In genomic region chr16:22060416-22060815, GRCm38 (mm10) we compare ENCODE assay signal across 14 mouse cellular contexts. TPM values are rescaled to one million over a fixed set of nuclear protein-coding genes. Genes with fewer than 3 reads are reported as not detected.
DNase-seq lines count a peak whose midpoint lies in the region.
"Had no signal": no experiment of that assay in that cellular context is flagged by ENCODE, and none has a peak within 500 bp of the region (broad histone marks: within the 10 kb centered on the region; RNA-seq: fewer than 3 reads in every experiment).

No protein-coding gene starts in this region.

- DNase-seq in cerebellum, postnatal 10 days = peak; percentile 42 to 57
- DNase-seq in cerebellum, adult 9-10 months = no peak
- DNase-seq in cerebellum, postnatal 25 days = peak; percentile 26 to 40
- DNase-seq in cerebellum, adult 9-11 months = no peak
- DNase-seq in thymus, postnatal 4 days = peak; percentile 17
- DNase-seq in thymus, postnatal 0 days (ENCODE audit: low spot score) = no peak
- DNase-seq in testis, postnatal 14 days (ENCODE audit: low spot score) = no peak
- DNase-seq: adrenal gland, adult 2 months; adrenal gland, postnatal 10 days; adrenal gland, postnatal 25 days; B cell, adult 2 months; cerebellum, adult 11-12 months; cerebellum, adult 8-10 months; forebrain, postnatal 0 days had no signal

RNA-seq across cellular contexts. Expression of gene Senp2, which starts 51.1 kb away (rescaled TPM):
- 42.7 and 50.4 TPM in 2 replicates for polyA plus RNA-seq in thymus, postnatal 0 days (2015; fragmentation: Nextera tagmentation; extraction: Ambion mirVana)

Comparison
In these comparisons a context has a peak if more than half of its experiments do, and no peak if none do; other contexts are left out.
1. DNase-seq: peak in cerebellum, postnatal 10 days (2 of 2), cerebellum, postnatal 25 days (2 of 2) and thymus, postnatal 4 days (single experiment); none in cerebellum, adult 9-10 months (single experiment), cerebellum, adult 9-11 months (single experiment), thymus, postnatal 0 days (single experiment) and testis, postnatal 14 days (single experiment).